Mouse (Mus musculus): ENCODE measurements around the gene Gramd4.

DNA sequence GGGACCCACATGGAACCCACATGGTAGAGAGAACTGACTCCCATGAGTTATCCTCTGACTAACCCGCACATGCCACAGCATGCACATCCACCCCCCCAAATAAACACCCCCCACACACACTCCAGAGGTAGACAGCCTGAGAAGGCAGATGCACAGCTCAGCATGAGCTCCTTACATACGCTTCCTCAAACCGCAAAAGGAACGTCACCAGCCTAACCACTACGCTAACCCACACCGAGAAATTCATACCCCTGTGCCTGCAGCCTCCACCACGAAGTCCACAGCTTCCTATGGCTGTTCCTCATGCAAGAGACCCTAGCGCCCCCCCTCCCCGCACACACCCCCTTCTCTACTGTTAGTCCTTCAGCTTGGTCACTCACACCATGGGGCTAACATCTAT lies 35.5 kb upstream of the Gramd4 start:
- no peak for TF ChIP-seq CTCF (IDR thresholded peaks at IDR 0.05)
- TF ChIP-seq POLR2A (IDR thresholded peaks at IDR 0.05; ENCODE audit: insufficient read depth, low read depth, low read length) = no peak
- TF ChIP-seq EP300 (IDR thresholded peaks at IDR 0.05; ENCODE audit: insufficient read depth, low read depth, low read length) = no peak
